Mouse (Mus musculus) midbrain, embryonic 15.5 days (tissue): ENCODE measurements around the gene Vmn2r23. TPM values are rescaled to one million over a fixed set of nuclear protein-coding genes. Genes with fewer than 3 reads are reported as not detected.
"Not testable (repeated sequence)": the region's sequence is repeated elsewhere in the genome, so short reads cannot be mapped to it uniquely, and the experiment has no call there.

Experiments
- ATAC-seq: fragments of 200-750 bp; cut with Nextera tagmentation; replicated peaks from 2 replicates; pipeline ENCODE4 v1.8.0; 2017; ENCODE audit warnings: moderate TSS enrichment
- H3K27ac ChIP-seq: fragments of 300-500 bp; sonication (generic); 2 replicates; pipeline ENCODE4 v1.5.1; 2015; ENCODE audit warnings: mild to moderate bottlenecking, inconsistent platforms
- H3K27me3 ChIP-seq: fragments of 300-500 bp; sonication (generic); replicated peaks from 2 replicates; pipeline ENCODE4 v1.6.1; 2015; ENCODE audit warnings: inconsistent platforms
- H3K36me3 ChIP-seq: fragments of 300-500 bp; sonication (generic); replicated peaks from 2 replicates; pipeline ENCODE4 v1.6.1; 2015; ENCODE audit warnings: inconsistent platforms
- H3K4me1 ChIP-seq: fragments of 300-500 bp; sonication (generic); 2 replicates; pipeline ENCODE4 v1.6.1; 2015; ENCODE audit warnings: inconsistent platforms
- H3K4me2 ChIP-seq: fragments of 300-500 bp; sonication (generic); 2 replicates; pipeline ENCODE4 v1.6.1; 2015; ENCODE audit warnings: inconsistent platforms, mild to moderate bottlenecking, moderate library complexity
- H3K4me3 ChIP-seq: fragments of 300-500 bp; sonication (generic); 2 replicates; pipeline ENCODE4 v1.5.1; 2015; ENCODE audit warnings: mild to moderate bottlenecking, inconsistent platforms
- H3K9ac ChIP-seq: fragments of 300-500 bp; sonication (generic); 2 replicates; pipeline ENCODE4 v1.6.1; 2015; ENCODE audit warnings: mild to moderate bottlenecking, inconsistent platforms
- H3K9me3 ChIP-seq: fragments of 300-500 bp; sonication (generic); 2 replicates; pipeline ENCODE4 v1.6.1; 2016; ENCODE audit warnings: inconsistent platforms
- WGBS: fragments of 180-500 bp; shearing (Covaris S2); methylation state at CpG from one replicate; pipeline ENCODE4 v1.1.7; 2015; ENCODE audit warnings: mixed read lengths; 5-methylcytosine and 5-hydroxymethylcytosine counted together
- polyA plus RNA-seq: library from polyadenylated mRNA; unstranded; fragments of >200 nt; fragmentation: Nextera tagmentation; extraction: Ambion mirVana; gene quantifications from 2 replicates; pipeline ENCODE4 v1.2.1, GENCODE M21; 2015

The Vmn2r23 gene
- polyA plus RNA-seq: not detected in 2 replicates

GRCm38 (mm10) chr6:123702370-123702769 lies at the start of gene Vmn2r23:
Gene Vmn2r23 (plus strand): TSS chr6:123702670.
- Histone ChIP-seq H3K4me2 (no peak within 1 kb of the TSS), H3K27ac (no peak within 1 kb of the TSS), H3K36me3 (no peaks in the 10 kb centered on the region), H3K9ac (no peak within 1 kb of the TSS), H3K4me1 (no peaks in the 10 kb centered on the region), H3K4me3 (no peak within 1 kb of the TSS), H3K9me3 (no peaks in the 10 kb centered on the region), H3K27me3 (no peaks in the 10 kb centered on the region)
- ATAC-seq: no peak
- 80% methylated on average over 1 of the region's 1 CpGs for WGBS

- Histone ChIP-seq H3K4me2 (no peak overlapping the region), H3K4me3 (no peak overlapping the region), H3K27ac (no peak overlapping the region), H3K9ac (no peak overlapping the region), H3K9me3 (no peaks in the 10 kb centered on the region), H3K4me1 (no peaks in the 10 kb centered on the region), H3K36me3 (no peaks in the 10 kb centered on the region), H3K27me3 (no peaks in the 10 kb centered on the region)
- ATAC-seq: no peak
- WGBS: 62% methylated on average over 6 of the region's 6 CpGs
Observed at GRCm38 (mm10) chr6:123657040-123657439, 45.4 kb upstream of the Vmn2r23 start.

- H3K9ac ChIP-seq, H3K27ac ChIP-seq, H3K4me2 ChIP-seq, H3K36me3 ChIP-seq, H3K4me1 ChIP-seq, ATAC-seq, H3K27me3 ChIP-seq, H3K9me3 ChIP-seq, H3K4me3 ChIP-seq: not testable (repeated sequence)
- WGBS: 34% methylated on average over 1 of the region's 1 CpGs
Observed at GRCm38 (mm10) chr6:123696639-123697038, 5.8 kb upstream of the Vmn2r23 start.

GRCm38 (mm10) chr6:123697213-123697612 lies 5.3 kb upstream of the Vmn2r23 start:
- Histone ChIP-seq H3K27ac (no peak overlapping the region), H3K4me3 (no peak overlapping the region), H3K9ac (no peak overlapping the region), H3K9me3 (no peaks in the 10 kb centered on the region), H3K4me2 (no peak overlapping the region), H3K4me1 (no peaks in the 10 kb centered on the region), H3K36me3 (no peaks in the 10 kb centered on the region), H3K27me3 (no peaks in the 10 kb centered on the region)
- no peak for ATAC-seq

- no peak overlapping the region for H3K9ac ChIP-seq
- ATAC-seq: no peak
- H3K4me2 ChIP-seq: no peak overlapping the region
- H3K4me3 ChIP-seq: no peak overlapping the region
- no peaks in the 10 kb centered on the region for H3K36me3 ChIP-seq
- H3K4me1 ChIP-seq: no peaks in the 10 kb centered on the region
- no peaks in the 10 kb centered on the region for H3K27me3 ChIP-seq
- WGBS: 91% methylated on average over 3 of the region's 3 CpGs
- H3K9me3 ChIP-seq: no peaks in the 10 kb centered on the region
- H3K27ac ChIP-seq: no peak overlapping the region
Observed at GRCm38 (mm10) chr6:123770031-123770430, 67.6 kb downstream of the Vmn2r23 start.

- Histone ChIP-seq H3K36me3 (no peaks in the 10 kb centered on the region), H3K27me3 (no peaks in the 10 kb centered on the region), H3K4me1 (no peaks in the 10 kb centered on the region), H3K9me3 (no peaks in the 10 kb centered on the region), H3K4me2 (no peak within 1 kb of the TSS), H3K27ac (no peak within 1 kb of the TSS), H3K9ac (no peak within 1 kb of the TSS), H3K4me3 (no peak within 1 kb of the TSS)
- no peak for ATAC-seq
- 86% methylated on average over 1 of the region's 1 CpGs for WGBS
Observed at GRCm38 (mm10) chr6:123778579-123778978, 76.1 kb downstream of the Vmn2r23 start, which contains the start of gene Vmn2r24. Gene Vmn2r24 (plus strand): TSS chr6:123778879.

- Histone ChIP-seq H3K27ac (no peak overlapping the region), H3K4me1 (no peaks in the 10 kb centered on the region), H3K9ac (no peak overlapping the region), H3K36me3 (no peaks in the 10 kb centered on the region), H3K4me3 (no peak overlapping the region), H3K27me3 (no peaks in the 10 kb centered on the region), H3K9me3 (no peaks in the 10 kb centered on the region), H3K4me2 (no peak overlapping the region)
- ATAC-seq: no peak
- WGBS: 62% methylated on average over 2 of the region's 2 CpGs
Observed at GRCm38 (mm10) chr6:123784857-123785256, 82.4 kb downstream of the Vmn2r23 start.

- no peaks in the 10 kb centered on the region for H3K9me3 ChIP-seq
- no peak overlapping the region for H3K4me2 ChIP-seq
- no peaks in the 10 kb centered on the region for H3K4me1 ChIP-seq
- H3K27ac ChIP-seq: no peak overlapping the region
- no peak overlapping the region for H3K4me3 ChIP-seq
- H3K27me3 ChIP-seq: no peaks in the 10 kb centered on the region
- WGBS: 36% methylated on average over 9 of the region's 9 CpGs
- no peak overlapping the region for H3K9ac ChIP-seq
- no peak for ATAC-seq
- no peaks in the 10 kb centered on the region for H3K36me3 ChIP-seq
Observed at GRCm38 (mm10) chr6:123793746-123794145, 91.3 kb downstream of the Vmn2r23 start.

Other genes with a start within 250 kb of the Vmn2r23 start
- gene Vmn2r21, start 169.3 kb upstream of the Vmn2r23 start, polyA plus RNA-seq: not detected in 2 replicates
- not detected in 2 replicates for gene Vmn2r22, start 51.9 kb upstream of the Vmn2r23 start, polyA plus RNA-seq
- not detected in 2 replicates for gene Vmn2r24, start 76.2 kb downstream of the Vmn2r23 start, polyA plus RNA-seq
- gene Vmn2r25, start 150.8 kb downstream of the Vmn2r23 start, polyA plus RNA-seq: not detected in 2 replicates